Mouse (Mus musculus): ENCODE results near the gene Cabp7. TPM values are rescaled to one million over a fixed set of nuclear protein-coding genes. Genes with fewer than 3 reads are reported as not detected.
A peak's percentile ranks its signal among the peaks of the same experiment; 100 is the strongest.

Gene Cabp7
- polyA plus RNA-seq, 1 experiment from 2014 or later: 0.17 TPM

DNA sequence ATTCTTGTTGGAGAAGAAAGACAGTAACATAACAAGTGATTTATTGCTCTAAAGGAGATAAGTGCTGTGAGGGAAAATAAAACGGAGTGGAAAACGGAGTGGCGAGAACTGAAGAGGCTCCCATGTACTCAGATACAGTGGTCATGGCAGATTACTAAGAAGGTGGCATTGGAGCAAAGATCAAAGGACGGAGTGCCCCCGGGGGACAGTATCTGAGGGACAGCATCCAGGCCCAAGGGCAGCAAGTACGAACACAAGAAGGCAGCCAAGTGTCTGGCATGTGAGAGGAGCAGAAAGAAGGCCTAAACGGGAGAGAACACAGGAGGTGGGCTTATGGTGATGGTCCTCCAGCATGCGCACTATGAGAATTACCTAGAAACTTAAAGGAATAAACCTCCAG is 24.9 kb downstream of the Cabp7 start:
- H3K9me3 ChIP-seq (ENCODE audit: low read depth, low read length): no peaks in the 10 kb centered on the region
- no peak for ATAC-seq (ENCODE audit: insufficient read depth)
- H3K9ac ChIP-seq: no peak overlapping the region
- no peak overlapping the region for H3K4me2 ChIP-seq
- WGBS: 76% methylated on average over 8 of the region's 8 CpGs
- peaks cover 28% of the 10 kb centered on the region for H3K36me3 ChIP-seq (ENCODE audit: insufficient read depth)
- no peak for DNase-seq
- no peak overlapping the region for H3K4me3 ChIP-seq (ENCODE audit: low read depth, low read length)
- H3K4me1 ChIP-seq (ENCODE audit: insufficient read depth): no peaks in the 10 kb centered on the region
- no peak for TF ChIP-seq CTCF (IDR thresholded peaks at IDR 0.05; ENCODE audit: low read depth)
- no peaks in the 10 kb centered on the region for H3K27me3 ChIP-seq (ENCODE audit: insufficient read depth, low read length)
- H3K27ac ChIP-seq (ENCODE audit: low read depth): no peak overlapping the region

DNA sequence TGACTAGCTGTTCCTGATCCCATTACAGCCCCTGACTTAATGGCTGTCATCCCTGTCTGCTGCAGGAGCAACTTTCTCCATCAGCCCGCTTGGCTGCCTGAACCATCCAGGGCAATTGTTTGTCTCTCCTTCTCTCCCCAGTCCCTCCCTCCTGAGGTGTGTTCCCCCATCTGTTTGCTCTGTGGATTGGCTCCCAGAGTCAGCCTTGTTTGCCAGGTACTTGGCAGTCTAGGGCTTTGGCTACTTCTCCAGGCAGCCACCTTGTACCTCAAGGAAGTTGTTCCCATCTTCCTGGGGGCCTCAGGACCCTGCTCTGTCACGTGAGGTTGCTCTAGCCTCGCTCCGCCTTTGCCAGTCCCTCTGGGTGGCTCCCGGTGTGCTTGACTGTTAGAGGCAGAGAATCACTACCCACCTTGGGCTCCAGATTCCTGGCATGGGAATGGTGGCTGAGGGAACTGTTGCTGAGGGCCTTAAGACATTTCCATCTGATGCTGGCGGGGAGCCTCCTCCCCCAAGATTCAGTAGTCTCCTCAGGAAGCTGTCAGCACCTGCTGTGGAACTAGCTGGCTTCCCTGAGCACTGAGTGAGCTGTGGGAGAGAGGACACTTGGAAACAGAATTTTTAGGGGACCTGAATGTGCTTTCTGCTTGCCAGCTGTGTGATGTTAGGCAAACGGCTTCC is 25.5 kb downstream of the Cabp7 start:
- ATAC-seq (ENCODE audit: insufficient read depth): no peak
- H3K36me3 ChIP-seq (ENCODE audit: insufficient read depth): peaks cover 28% of the 10 kb centered on the region
- TF ChIP-seq CTCF (IDR thresholded peaks at IDR 0.05; ENCODE audit: low read depth): no peak

DNA sequence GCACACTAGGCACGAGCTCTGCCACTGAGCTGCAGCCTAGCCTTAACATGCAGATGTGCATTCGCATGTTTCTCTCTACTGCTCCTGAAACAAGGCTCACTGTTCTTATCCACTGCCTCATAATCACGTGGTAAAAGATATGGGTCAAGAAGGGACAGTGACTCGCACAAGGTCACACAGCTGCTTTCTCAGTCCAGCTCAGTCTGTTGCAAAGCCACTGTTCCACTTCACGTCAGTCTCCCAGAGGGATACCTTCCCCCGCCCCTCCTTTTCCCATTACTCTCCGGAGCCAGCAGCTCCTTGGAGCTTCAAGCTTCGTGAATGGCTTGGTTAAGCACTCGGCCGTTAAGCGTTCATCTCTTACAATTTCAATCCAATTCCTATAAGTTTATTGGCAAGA is 26.2 kb downstream of the Cabp7 start:
- Histone ChIP-seq H3K4me1 (ENCODE audit: insufficient read depth) (no peaks in the 10 kb centered on the region), H3K27ac (ENCODE audit: low read depth) (no peak overlapping the region), H3K4me2 (no peak overlapping the region), H3K4me3 (ENCODE audit: low read depth, low read length) (no peak overlapping the region), H3K27me3 (ENCODE audit: insufficient read depth, low read length) (no peaks in the 10 kb centered on the region), H3K36me3 (ENCODE audit: insufficient read depth) (peaks cover 23% of the 10 kb centered on the region), H3K9ac (no peak overlapping the region), H3K9me3 (ENCODE audit: low read depth, low read length) (no peaks in the 10 kb centered on the region)
- WGBS: 62% methylated on average over 11 of the region's 11 CpGs
- DNase-seq (no peak), ATAC-seq (ENCODE audit: insufficient read depth) (no peak)
- no peak for TF ChIP-seq CTCF (IDR thresholded peaks at IDR 0.05; ENCODE audit: low read depth)

More for the DNA sequence above, 25.5 kb downstream of the Cabp7 start:
- no peak overlapping the region for H3K27ac ChIP-seq (ENCODE audit: low read depth)
- H3K4me2 ChIP-seq: no peak overlapping the region
- no peak overlapping the region for H3K9ac ChIP-seq
- H3K9me3 ChIP-seq (ENCODE audit: low read depth, low read length): no peaks in the 10 kb centered on the region
- H3K4me1 ChIP-seq (ENCODE audit: insufficient read depth): no peaks in the 10 kb centered on the region
- DNase-seq: peak; percentile 11
- H3K4me3 ChIP-seq (ENCODE audit: low read depth, low read length): no peak overlapping the region
- H3K27me3 ChIP-seq (ENCODE audit: insufficient read depth, low read length): no peaks in the 10 kb centered on the region
- WGBS: 37% methylated on average over 7 of the region's 7 CpGs

DNA sequence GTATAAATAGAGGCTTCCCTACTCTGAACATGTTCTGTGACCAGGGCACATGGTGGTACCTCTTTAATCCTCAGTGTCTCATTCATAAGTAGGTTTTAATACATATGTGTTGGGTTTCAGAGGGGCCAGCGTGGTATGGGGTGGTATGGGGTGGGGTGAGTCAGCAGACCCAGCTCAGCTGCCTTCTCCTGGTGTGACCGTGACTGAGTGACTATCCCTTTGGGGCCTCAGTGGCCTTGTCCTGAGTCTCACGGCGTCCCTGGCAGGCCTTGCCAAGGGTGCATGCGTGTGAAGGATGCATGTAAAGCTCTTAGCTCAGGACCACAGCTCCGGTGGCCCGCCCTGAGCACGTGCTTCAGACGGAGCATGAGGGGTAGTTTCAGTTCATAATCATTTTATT is 26.6 kb downstream of the Cabp7 start:
- Histone ChIP-seq H3K36me3 (ENCODE audit: insufficient read depth) (peaks cover 19% of the 10 kb centered on the region), H3K4me1 (ENCODE audit: insufficient read depth) (no peaks in the 10 kb centered on the region), H3K4me3 (ENCODE audit: low read depth, low read length) (no peak overlapping the region), H3K27ac (ENCODE audit: low read depth) (no peak overlapping the region), H3K4me2 (no peak overlapping the region), H3K27me3 (ENCODE audit: insufficient read depth, low read length) (no peaks in the 10 kb centered on the region), H3K9me3 (ENCODE audit: low read depth, low read length) (no peaks in the 10 kb centered on the region), H3K9ac (no peak overlapping the region)
- no peak for TF ChIP-seq CTCF (IDR thresholded peaks at IDR 0.05; ENCODE audit: low read depth)
- WGBS: 85% methylated on average over 9 of the region's 9 CpGs
- ATAC-seq (ENCODE audit: insufficient read depth) (no peak), DNase-seq (no peak)

DNA sequence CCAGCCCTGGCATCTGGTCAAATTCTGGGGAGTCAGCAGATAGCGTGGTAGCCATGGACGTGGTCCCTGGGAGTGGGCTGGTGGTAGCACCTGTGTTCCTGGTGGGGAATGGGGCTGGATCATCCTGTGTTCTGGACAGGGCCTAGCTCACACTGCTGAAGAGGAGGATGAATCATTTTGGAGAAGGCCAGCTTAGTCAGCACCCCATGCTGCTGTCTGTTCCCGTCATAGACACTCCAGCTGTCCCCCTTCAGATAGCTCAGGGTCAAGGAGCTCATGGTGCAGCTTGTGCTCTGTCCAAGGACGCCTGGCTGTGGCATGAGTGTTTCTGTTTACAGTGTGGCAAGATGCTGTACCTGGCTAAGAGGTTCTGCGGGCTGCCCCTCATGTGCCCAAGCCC is 28.0 kb downstream of the Cabp7 start:
- no peaks in the 10 kb centered on the region for H3K27me3 ChIP-seq (ENCODE audit: insufficient read depth, low read length)
- no peak for DNase-seq
- no peak for ATAC-seq (ENCODE audit: insufficient read depth)
- no peak overlapping the region for H3K4me3 ChIP-seq (ENCODE audit: low read depth, low read length)
- 72% methylated on average over 5 of the region's 5 CpGs for whole genome bisulfite sequencing
- no peak overlapping the region for H3K9ac ChIP-seq
- H3K27ac ChIP-seq (ENCODE audit: low read depth): no peak overlapping the region
- peaks cover 6% of the 10 kb centered on the region for H3K36me3 ChIP-seq (ENCODE audit: insufficient read depth)
- no peak for TF ChIP-seq CTCF (IDR thresholded peaks at IDR 0.05; ENCODE audit: low read depth)
- no peaks in the 10 kb centered on the region for H3K9me3 ChIP-seq (ENCODE audit: low read depth, low read length)
- no peaks in the 10 kb centered on the region for H3K4me1 ChIP-seq (ENCODE audit: insufficient read depth)
- no peak overlapping the region for H3K4me2 ChIP-seq

DNA sequence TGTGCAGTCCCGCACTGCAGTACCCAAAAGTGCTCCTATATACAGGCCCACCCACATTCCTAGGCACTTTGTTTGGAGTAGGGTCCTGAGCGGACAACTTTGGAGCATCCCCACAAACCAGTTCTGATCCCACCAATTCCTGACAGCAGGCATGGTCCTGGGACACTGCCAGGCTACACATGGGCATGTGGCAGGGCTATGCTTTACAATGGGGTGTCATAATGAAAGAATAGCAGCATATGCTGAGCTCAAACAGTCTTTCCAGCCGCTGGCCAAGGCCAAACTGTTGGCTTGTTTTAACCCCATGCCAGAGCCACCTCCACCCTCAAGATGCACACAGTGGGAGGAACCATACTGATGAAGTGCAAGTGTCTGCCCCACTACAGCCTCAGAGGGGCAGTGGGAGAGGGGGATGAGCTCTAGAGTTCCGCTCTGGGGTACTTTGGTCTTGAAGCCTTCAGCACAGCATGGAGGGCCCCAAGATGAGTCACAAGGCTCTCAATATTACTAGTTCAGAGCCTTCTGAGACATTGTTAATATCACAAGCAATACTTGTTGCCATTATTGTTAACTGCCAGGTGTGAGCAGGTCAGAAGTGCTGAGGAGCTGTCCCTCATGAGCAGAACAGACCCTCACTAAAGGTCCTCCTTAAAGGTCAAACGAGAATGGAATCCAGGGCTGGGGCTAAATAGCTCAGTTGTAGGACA is 29.9 kb downstream of the Cabp7 start:
- no peaks in the 10 kb centered on the region for H3K4me1 ChIP-seq (ENCODE audit: insufficient read depth)
- H3K9me3 ChIP-seq (ENCODE audit: low read depth, low read length): no peaks in the 10 kb centered on the region
- TF ChIP-seq CTCF (IDR thresholded peaks at IDR 0.05; ENCODE audit: low read depth): no peak
- no peak overlapping the region for H3K27ac ChIP-seq (ENCODE audit: low read depth)
- DNase-seq: no peak
- H3K9ac ChIP-seq: no peak overlapping the region
- no peak overlapping the region for H3K4me3 ChIP-seq (ENCODE audit: low read depth, low read length)
- WGBS: 83% methylated on average over 5 of the region's 5 CpGs
- H3K27me3 ChIP-seq (ENCODE audit: insufficient read depth, low read length): no peaks in the 10 kb centered on the region
- ATAC-seq (ENCODE audit: insufficient read depth): no peak
- H3K4me2 ChIP-seq: no peak overlapping the region
- H3K36me3 ChIP-seq (ENCODE audit: insufficient read depth): no peaks in the 10 kb centered on the region

DNA sequence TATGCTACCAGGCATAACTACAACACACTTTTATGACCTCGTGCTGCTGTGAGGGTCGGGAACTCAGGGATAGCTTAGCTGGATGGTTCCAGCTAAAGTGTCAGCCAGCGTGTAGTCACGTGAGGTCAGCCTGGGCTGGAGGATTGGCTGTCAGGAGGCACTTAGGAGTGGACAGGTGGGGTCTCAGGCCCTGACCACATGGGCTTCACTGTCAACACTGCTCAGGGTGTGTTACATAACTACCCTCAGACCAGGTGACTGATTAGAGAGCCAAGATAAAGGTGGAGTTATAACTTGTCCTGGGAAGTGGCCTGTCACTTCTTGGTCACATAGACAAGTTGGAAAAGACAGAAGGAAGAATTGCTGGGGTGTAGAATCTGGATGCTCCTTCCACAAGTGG is 31.0 kb downstream of the Cabp7 start:
- no peak for DNase-seq
- 75% methylated on average over 4 of the region's 4 CpGs for WGBS
- H3K9ac ChIP-seq: no peak overlapping the region

More for the DNA sequence above, 31.0 kb downstream of the Cabp7 start:
- no peaks in the 10 kb centered on the region for H3K27me3 ChIP-seq (ENCODE audit: insufficient read depth, low read length)
- no peaks in the 10 kb centered on the region for H3K36me3 ChIP-seq (ENCODE audit: insufficient read depth)
- no peak for TF ChIP-seq CTCF (IDR thresholded peaks at IDR 0.05; ENCODE audit: low read depth)
- no peaks in the 10 kb centered on the region for H3K4me1 ChIP-seq (ENCODE audit: insufficient read depth)
- no peak for ATAC-seq (ENCODE audit: insufficient read depth)
- no peak overlapping the region for H3K27ac ChIP-seq (ENCODE audit: low read depth)
- no peak overlapping the region for H3K4me2 ChIP-seq
- H3K4me3 ChIP-seq (ENCODE audit: low read depth, low read length): no peak overlapping the region
- H3K9me3 ChIP-seq (ENCODE audit: low read depth, low read length): no peaks in the 10 kb centered on the region

Data from lung, embryonic 14.5 days (tissue).